Mouse (Mus musculus) MN1 (cell line): ENCODE measurements around the gene Txndc16.

Experiments
- DNase-seq: peaks from one replicate; pipeline ENCODE4 v3.0.0-alpha.2; 2016; ENCODE audit warnings: low spot score

Gene Txndc16

GRCm38 (mm10) chr14:45220090-45220956 lies at the start of gene Txndc16:
Gene Txndc16, minus strand, starts transcription at chr14:45220328.
- DNase-seq, result peak; percentile 85

GRCm38 (mm10) chr14:45263831-45264592 lies 43.9 kb upstream of the Txndc16 start:
- no peak for DNase-seq

DNA sequence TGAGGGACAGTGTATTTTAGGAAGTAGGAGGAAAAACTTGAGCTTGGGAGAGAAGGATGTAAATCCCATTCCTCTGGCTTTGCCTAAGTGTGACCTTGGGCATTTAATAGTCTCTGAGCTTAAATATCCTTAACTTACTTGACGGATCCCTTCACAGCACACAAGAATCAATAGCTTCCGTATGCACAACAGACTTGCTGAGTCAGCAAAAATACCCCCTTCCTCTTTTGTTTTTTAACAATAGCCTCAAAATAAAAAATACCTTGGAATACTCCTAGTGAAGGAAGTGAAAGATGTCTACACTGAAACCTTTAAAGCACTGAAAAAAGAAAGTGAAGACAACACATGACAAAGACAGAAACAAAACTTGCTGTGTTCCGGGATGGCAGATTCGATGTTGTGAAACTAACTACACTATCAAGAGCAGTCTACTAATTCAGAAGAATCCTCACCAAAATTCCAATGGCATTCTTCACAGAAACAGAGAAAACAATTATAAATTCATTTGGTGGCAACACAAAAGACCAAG lies 31.5 kb upstream of the Txndc16 start:
- no peak for DNase-seq

GRCm38 (mm10) chr14:45241613-45242012 lies 21.5 kb upstream of the Txndc16 start:
- no peak for DNase-seq

GRCm38 (mm10) chr14:45239042-45239441 lies 18.9 kb upstream of the Txndc16 start:
- DNase-seq, result no peak

GRCm38 (mm10) chr14:45220957-45221630 lies 966 bp upstream of the Txndc16 start:
- peak; percentile 45 for DNase-seq

GRCm38 (mm10) chr14:45219281-45220089 lies 643 bp downstream of the Txndc16 start, which contains the start of gene Gpr137c:
Gene Gpr137c, plus strand, starts transcription at chr14:45219717.
- DNase-seq, result peak; percentile 99

DNA sequence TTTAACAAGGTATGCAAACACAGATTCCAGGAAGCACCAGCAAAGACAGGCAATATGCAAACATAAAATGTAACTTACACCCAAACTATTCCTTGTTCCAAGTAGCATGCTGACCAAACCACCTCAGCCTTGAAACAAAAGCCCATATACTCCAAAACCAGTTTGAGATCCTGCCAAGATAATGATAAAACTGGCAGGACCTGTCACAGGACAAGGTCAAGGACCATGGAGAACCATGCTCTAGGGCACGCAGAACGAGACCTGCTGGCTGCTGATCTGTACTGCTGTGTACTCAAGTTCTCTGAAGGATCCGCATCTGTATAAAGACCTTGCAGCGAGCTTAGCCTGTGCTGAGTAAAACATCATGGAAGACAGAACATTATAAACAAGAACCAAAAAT lies 2.4 kb downstream of the Txndc16 start:
- DNase-seq, result no peak

GRCm38 (mm10) chr14:45216711-45217340 lies 3.3 kb downstream of the Txndc16 start:
- DNase-seq, result no peak

- peak; percentile 29 for DNase-seq
These were observed 8.7 kb downstream of the Txndc16 start for GRCm38 (mm10) chr14:45211431-45211830.

DNA sequence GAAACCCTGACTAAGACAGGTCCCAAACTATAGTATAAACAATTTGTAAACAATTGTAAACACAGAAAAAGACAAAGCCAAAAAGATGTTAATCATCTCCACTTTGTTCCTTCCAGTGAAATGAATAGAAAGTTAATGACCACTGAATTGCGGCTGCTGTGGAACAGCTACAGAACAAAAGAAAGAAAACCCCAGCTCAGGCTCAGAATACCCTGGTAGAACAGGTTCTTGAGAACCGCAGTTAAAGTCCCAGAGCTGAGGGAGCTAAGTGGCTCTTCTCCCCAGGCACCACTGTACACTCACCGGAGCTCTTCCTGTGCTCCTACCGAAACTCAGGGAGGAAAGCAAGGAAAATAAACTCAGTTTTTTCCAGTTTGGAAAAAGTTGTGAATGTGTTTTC lies 9.4 kb downstream of the Txndc16 start:
- DNase-seq, result no peak

GRCm38 (mm10) chr14:45200607-45201006 lies 19.5 kb downstream of the Txndc16 start:
- DNase-seq, result no peak

DNA sequence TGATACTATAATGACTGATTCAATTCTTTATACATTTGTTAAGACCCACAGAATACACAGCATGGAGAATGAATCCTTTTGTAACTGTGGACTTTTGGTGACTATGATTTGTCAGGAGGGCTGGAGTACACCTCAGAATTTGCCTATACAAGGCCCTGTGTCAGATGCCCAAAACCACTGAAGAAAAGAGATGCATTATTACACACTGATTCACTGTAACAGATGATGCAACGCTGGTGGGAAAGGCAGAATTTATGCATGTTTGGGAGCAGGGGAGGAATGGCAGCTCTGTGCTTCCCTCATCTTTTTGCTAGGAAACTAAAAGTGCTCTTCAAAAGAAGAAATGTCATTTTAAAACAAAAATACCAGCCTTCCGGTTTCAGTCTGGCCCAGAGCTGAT lies 29.1 kb downstream of the Txndc16 start:
- no peak for DNase-seq

DNA sequence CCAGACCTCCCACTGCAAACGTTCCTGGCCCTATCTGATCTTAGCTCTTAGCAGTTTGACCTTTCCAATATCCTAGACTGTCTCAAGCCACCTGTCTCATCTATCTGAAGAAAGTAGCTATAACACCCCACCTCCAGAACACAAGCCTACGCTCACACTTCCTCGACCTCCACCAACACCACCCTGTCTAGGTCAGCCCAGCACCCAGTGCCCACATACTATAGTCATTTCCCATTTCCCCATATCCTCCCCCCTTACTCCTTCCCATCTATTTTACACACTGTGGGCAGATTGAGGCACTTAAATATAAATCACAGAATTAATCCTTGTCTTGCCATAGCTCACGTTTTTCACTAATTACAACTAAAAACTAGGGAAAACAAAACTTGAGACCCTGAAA lies 38.5 kb downstream of the Txndc16 start:
- DNase-seq, result no peak

DNA sequence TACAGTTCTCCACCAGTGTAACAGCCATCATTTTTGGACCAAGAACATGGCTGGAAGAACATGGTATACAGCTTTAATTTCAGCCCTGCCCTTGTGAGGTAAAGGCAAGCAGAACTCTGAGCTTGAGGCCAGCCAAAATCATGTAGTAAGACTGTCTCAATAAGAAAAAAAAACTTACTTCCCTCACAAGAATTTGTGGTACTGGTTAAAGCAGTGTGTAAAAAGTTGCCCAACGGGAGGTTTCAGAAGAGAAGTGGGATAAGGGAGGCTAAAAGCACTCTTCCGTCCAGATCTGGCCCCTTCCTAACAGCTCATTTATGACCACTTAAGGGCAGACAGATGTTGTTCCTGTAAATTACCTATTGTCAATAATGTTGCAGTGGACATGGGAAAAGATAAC lies 40.5 kb downstream of the Txndc16 start:
- DNase-seq, result no peak

GRCm38 (mm10) chr14:45179186-45179585 lies 40.9 kb downstream of the Txndc16 start:
- DNase-seq, result no peak

DNA sequence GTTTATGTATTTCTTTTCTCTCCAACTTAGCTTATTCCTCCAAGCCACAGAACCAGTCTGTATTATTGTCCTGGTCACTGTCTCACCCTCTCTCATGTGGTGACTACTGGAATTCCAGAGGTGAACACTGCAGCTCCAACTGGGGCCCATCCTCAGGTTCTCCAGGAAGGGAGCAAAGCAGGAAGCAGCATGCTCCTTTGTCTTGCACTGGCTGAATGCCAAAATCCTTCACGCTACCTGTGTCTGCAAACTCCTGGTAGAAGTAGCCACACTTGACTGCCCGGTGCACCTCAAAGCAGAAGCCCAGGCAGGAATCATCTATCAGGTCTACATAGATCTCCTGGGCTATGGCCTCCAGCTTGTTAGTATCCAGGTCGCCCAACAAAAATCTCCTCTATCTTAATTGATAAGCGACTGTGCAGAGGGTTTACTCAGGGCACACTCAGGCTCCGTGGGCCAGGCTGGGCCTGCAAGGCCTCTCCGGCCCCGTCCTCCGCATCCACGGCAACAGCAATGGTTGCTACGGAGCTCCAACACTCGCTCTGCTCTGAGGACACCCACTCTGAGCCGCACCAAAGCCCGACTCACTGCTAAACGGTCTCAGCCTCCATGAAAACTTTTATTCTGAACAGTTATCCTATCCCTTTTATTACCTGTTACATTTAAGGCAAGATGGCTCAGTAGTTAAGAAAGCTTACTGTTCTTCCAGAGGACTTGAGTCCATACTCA lies 45.0 kb downstream of the Txndc16 start:
- DNase-seq, result no peak

DNA sequence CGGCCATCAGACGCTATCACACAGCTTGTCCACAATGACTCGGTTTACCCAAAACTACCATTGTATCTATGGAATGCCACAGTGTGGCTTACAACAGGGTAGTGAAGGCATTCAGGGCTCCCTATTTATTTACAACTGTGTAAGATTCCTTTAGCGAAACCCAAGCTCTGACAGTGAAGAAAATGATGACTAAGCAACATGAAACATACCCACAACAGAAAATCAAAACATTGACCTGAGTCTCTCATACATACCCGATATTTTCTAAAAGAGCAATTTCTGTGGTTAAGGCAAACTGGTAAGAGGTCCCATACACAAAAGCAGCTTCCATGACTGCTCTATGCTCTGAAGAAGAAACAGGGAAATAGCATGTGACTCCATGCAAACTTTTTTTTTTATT lies 47.9 kb downstream of the Txndc16 start:
- DNase-seq, result no peak

GRCm38 (mm10) chr14:45167366-45167765 lies 52.8 kb downstream of the Txndc16 start:
- no peak for DNase-seq

- no peak for DNase-seq
These were observed 64.5 kb downstream of the Txndc16 start for GRCm38 (mm10) chr14:45155511-45156173.
